Mouse (Mus musculus) lung, postnatal 0 days (tissue): ENCODE measurements at regions not wholly inside any gene's neighbourhood (a gene's known extent, or its start where the extent isn't known, plus 50 kb on each side); places are given as distances from the start of the nearest gene placed in this dataset.

ENCODE experiments used
- CTCF ChIP-seq: IDR thresholded peaks from 2 replicates; pipeline ENCODE4 v1.5.1; 2016; ENCODE audit warnings: antibody characterized with exemption, mild to moderate bottlenecking
- EP300 ChIP-seq: IDR thresholded peaks from 2 replicates; pipeline ENCODE4 v1.6.1; 2016; ENCODE audit warnings: antibody characterized with exemption, mild to moderate bottlenecking, control low read depth

GRCm38 (mm10) chr9:41631564-41632205, 470.2 kb upstream of the Ubash3b start:
- TF ChIP-seq EP300 (no peak), CTCF (no peak)
